Mouse (Mus musculus) limb, embryonic 11.5 days (tissue): ENCODE data around the gene Stk39. TPM values are rescaled to one million over a fixed set of nuclear protein-coding genes. Genes with fewer than 3 reads are reported as not detected.

Experiments used
- ATAC-seq: fragments of 200-750 bp; cut with Nextera tagmentation; 2 replicates; pipeline ENCODE4 v1.8.0; 2017; ENCODE audit warnings: low read depth; ENCODE audit not compliant: insufficient number of reproducible peaks, low FRiP score, low TSS enrichment
- DNase-seq: peaks from one replicate; pipeline ENCODE4 v3.0.0-alpha.2; 2015; ENCODE audit warnings: low spot score
- H3K27ac ChIP-seq: fragments of 300-500 bp; sonication (generic); replicated peaks from 2 replicates; pipeline ENCODE4 v1.5.1; 2014; ENCODE audit warnings: low read depth, mild to moderate bottlenecking, low read length
- H3K27me3 ChIP-seq: fragments of 300-500 bp; sonication (generic); 2 replicates; pipeline ENCODE4 v1.6.1; 2014; ENCODE audit warnings: mild to moderate bottlenecking, low read length, mixed read lengths; ENCODE audit not compliant: control insufficient read depth, insufficient read depth
- H3K36me3 ChIP-seq: fragments of 300-500 bp; sonication (generic); 2 replicates; pipeline ENCODE4 v1.6.1; 2014; ENCODE audit warnings: mild to moderate bottlenecking, low read length, moderate library complexity, mixed read lengths; ENCODE audit not compliant: control insufficient read depth, insufficient read depth
- H3K4me1 ChIP-seq: fragments of 300-500 bp; sonication (generic); 2 replicates; pipeline ENCODE4 v1.6.1; 2014; ENCODE audit warnings: low read length, mixed read lengths; ENCODE audit not compliant: control insufficient read depth, insufficient read depth
- H3K4me2 ChIP-seq: fragments of 300-500 bp; sonication (generic); 2 replicates; pipeline ENCODE4 v1.6.1; 2014; ENCODE audit warnings: low read depth, mild to moderate bottlenecking, moderate library complexity; ENCODE audit not compliant: severe bottlenecking
- H3K4me3 ChIP-seq: fragments of 300-500 bp; sonication (generic); 2 replicates; pipeline ENCODE4 v1.5.1; 2014; ENCODE audit warnings: low read depth, low read length
- H3K9ac ChIP-seq: fragments of 300-500 bp; sonication (generic); 2 replicates; pipeline ENCODE4 v1.6.1; 2014; ENCODE audit warnings: mild to moderate bottlenecking, low read length
- H3K9me3 ChIP-seq: fragments of 300-500 bp; sonication (generic); 2 replicates; pipeline ENCODE4 v1.6.1; 2016; ENCODE audit warnings: low read length; ENCODE audit not compliant: control insufficient read depth
- WGBS: fragments of 180-500 bp; shearing (Covaris S2); extraction: QIAGEN DNeasy Blood & Tissue Kit; methylation state at CpG from one replicate; pipeline ENCODE4 v1.1.7; 2014; 5-methylcytosine and 5-hydroxymethylcytosine counted together
- polyA plus RNA-seq: library from polyadenylated mRNA; unstranded; fragments of >200 nt; fragmentation: Nextera tagmentation; extraction: Ambion mirVana; gene quantifications from 2 replicates; pipeline ENCODE4 v1.2.1, GENCODE M21; 2014

Gene Stk39
- polyA plus RNA-seq, 1 experiment from 2014 or later = 22.3 TPM

- no peak overlapping the region for H3K9ac ChIP-seq
- H3K4me2 ChIP-seq = no peak overlapping the region
- no peaks in the 10 kb centered on the region for H3K9me3 ChIP-seq
- DNase-seq (no peak), ATAC-seq (no peak)
- H3K27me3 ChIP-seq = no peaks in the 10 kb centered on the region
- WGBS = 86% methylated on average over 10 of the region's 10 CpGs
- no peak overlapping the region for H3K4me3 ChIP-seq
- H3K36me3 ChIP-seq = no peaks in the 10 kb centered on the region
- H3K27ac ChIP-seq = no peak overlapping the region
- H3K4me1 ChIP-seq = no peaks in the 10 kb centered on the region
Measured at GRCm38 (mm10) chr2:68479823-68480222, 7.8 kb upstream of the Stk39 start.

GRCm38 (mm10) chr2:68472921-68473320 lies 853 bp upstream of the Stk39 start:
- no peak overlapping the region for H3K4me3 ChIP-seq
- H3K9me3 ChIP-seq = no peaks in the 10 kb centered on the region
- no peak for ATAC-seq
- H3K9ac ChIP-seq = no peak overlapping the region
- H3K4me2 ChIP-seq = peak overlapping the region; percentile 89
- H3K36me3 ChIP-seq = no peaks in the 10 kb centered on the region
- no peaks in the 10 kb centered on the region for H3K27me3 ChIP-seq
- H3K27ac ChIP-seq = no peak overlapping the region
- peaks cover 12% of the 10 kb centered on the region for H3K4me1 ChIP-seq
- WGBS = 40% methylated on average over 4 of the region's 4 CpGs
- no peak for DNase-seq

- H3K4me1 ChIP-seq = peaks cover 12% of the 10 kb centered on the region
- no peak for ATAC-seq
- no peaks in the 10 kb centered on the region for H3K27me3 ChIP-seq
- peak overlapping the region; percentile 89 for H3K4me3 ChIP-seq
- H3K9ac ChIP-seq = no peak overlapping the region
- WGBS = under 1% methylated on average over 5 of the region's 5 CpGs
- DNase-seq = no peak
- H3K36me3 ChIP-seq = no peaks in the 10 kb centered on the region
- H3K4me2 ChIP-seq = peak overlapping the region; percentile 89
- no peaks in the 10 kb centered on the region for H3K9me3 ChIP-seq
- no peak overlapping the region for H3K27ac ChIP-seq
Measured at GRCm38 (mm10) chr2:68472551-68472910, 463 bp upstream of the Stk39 start.

- Histone ChIP-seq H3K4me2 (peak overlapping the region; percentile 89), H3K9ac (peak overlapping the region; percentile 87), H3K9me3 (no peaks in the 10 kb centered on the region), H3K36me3 (no peaks in the 10 kb centered on the region), H3K4me1 (peaks cover 12% of the 10 kb centered on the region), H3K27ac (peak overlapping the region; percentile 66), H3K27me3 (no peaks in the 10 kb centered on the region), H3K4me3 (peak overlapping the region; percentile 89)
- whole genome bisulfite sequencing = under 1% methylated on average over 86 of the region's 87 CpGs
- DNase-seq = peak; percentile 80
- peak; percentile 68 for ATAC-seq
Measured at GRCm38 (mm10) chr2:68470891-68471758, 943 bp downstream of the Stk39 start.

GRCm38 (mm10) chr2:68469491-68469890 lies 2.6 kb downstream of the Stk39 start:
- H3K9me3 ChIP-seq = no peaks in the 10 kb centered on the region
- DNase-seq (no peak), ATAC-seq (no peak)
- no peak overlapping the region for H3K4me3 ChIP-seq
- H3K4me1 ChIP-seq = peaks cover 15% of the 10 kb centered on the region
- no peak overlapping the region for H3K4me2 ChIP-seq
- H3K27ac ChIP-seq = no peak overlapping the region
- 80% methylated on average over 3 of the region's 3 CpGs for WGBS
- H3K27me3 ChIP-seq = no peaks in the 10 kb centered on the region
- H3K36me3 ChIP-seq = no peaks in the 10 kb centered on the region
- H3K9ac ChIP-seq = no peak overlapping the region

GRCm38 (mm10) chr2:68468698-68469097 lies 3.4 kb downstream of the Stk39 start:
- Histone ChIP-seq H3K4me1 (peaks cover 15% of the 10 kb centered on the region), H3K36me3 (no peaks in the 10 kb centered on the region)

GRCm38 (mm10) chr2:68468259-68468658 lies 3.8 kb downstream of the Stk39 start:
- H3K4me1 ChIP-seq = peaks cover 15% of the 10 kb centered on the region

More at GRCm38 (mm10) chr2:68468698-68469097, 3.4 kb downstream of the Stk39 start:
- WGBS = 67% methylated on average over 7 of the region's 7 CpGs
- no peak for ATAC-seq
- Histone ChIP-seq H3K9ac (no peak overlapping the region), H3K27me3 (no peaks in the 10 kb centered on the region), H3K27ac (no peak overlapping the region), H3K4me2 (no peak overlapping the region), H3K4me3 (no peak overlapping the region), H3K9me3 (no peaks in the 10 kb centered on the region)
- peak; percentile 32 for DNase-seq

GRCm38 (mm10) chr2:68467085-68467978 lies 4.7 kb downstream of the Stk39 start:
- Histone ChIP-seq H3K27me3 (no peaks in the 10 kb centered on the region), H3K9me3 (no peaks in the 10 kb centered on the region), H3K27ac (no peak overlapping the region), H3K4me3 (no peak overlapping the region), H3K4me2 (no peak overlapping the region), H3K4me1 (peaks cover 11% of the 10 kb centered on the region), H3K9ac (no peak overlapping the region), H3K36me3 (no peaks in the 10 kb centered on the region)
- 80% methylated on average over 9 of the region's 9 CpGs for WGBS
- DNase-seq (no peak), ATAC-seq (no peak)

More at GRCm38 (mm10) chr2:68468259-68468658, 3.8 kb downstream of the Stk39 start:
- 94% methylated on average over 14 of the region's 14 CpGs for WGBS
- Histone ChIP-seq H3K4me3 (no peak overlapping the region), H3K4me2 (no peak overlapping the region), H3K36me3 (no peaks in the 10 kb centered on the region), H3K27me3 (no peaks in the 10 kb centered on the region), H3K27ac (no peak overlapping the region), H3K9ac (no peak overlapping the region), H3K9me3 (no peaks in the 10 kb centered on the region)
- ATAC-seq (no peak), DNase-seq (no peak)
